Mouse (Mus musculus) testis, adult 2 months (tissue): ENCODE results near the gene Dcakd. TPM values are rescaled to one million over a fixed set of nuclear protein-coding genes. Genes with fewer than 3 reads are reported as not detected.

Experiments
- H3K27ac ChIP-seq: fragments of 200-500 bp; 2 replicates; pipeline ENCODE4 v1.5.1; 2012; ENCODE audit warnings: low read depth, low read length; ENCODE audit not compliant: control insufficient read depth, insufficient read depth
- H3K27me3 ChIP-seq: fragments of 200-500 bp; 2 replicates; pipeline ENCODE4 v1.6.1; 2012; ENCODE audit warnings: mild to moderate bottlenecking, low read length, moderate library complexity; ENCODE audit not compliant: control insufficient read depth, insufficient read depth
- H3K36me3 ChIP-seq: fragments of 200-500 bp; 2 replicates; pipeline ENCODE4 v1.6.1; 2012; ENCODE audit warnings: mild to moderate bottlenecking, low read length; ENCODE audit not compliant: control insufficient read depth, insufficient read depth
- H3K4me1 ChIP-seq: fragments of 200-500 bp; 2 replicates; pipeline ENCODE4 v1.6.1; 2012; ENCODE audit warnings: low read length; ENCODE audit not compliant: control insufficient read depth, insufficient read depth
- H3K4me3 ChIP-seq: fragments of 200-500 bp; 2 replicates; pipeline ENCODE4 v1.5.1; 2012; ENCODE audit warnings: low read depth, mild to moderate bottlenecking, low read length, moderate library complexity, mixed read lengths; ENCODE audit not compliant: control insufficient read depth
- CTCF ChIP-seq: fragments of 200-500 bp; IDR thresholded peaks from 2 replicates; pipeline ENCODE4 v1.5.1; 2012; ENCODE audit warnings: low read depth, mild to moderate bottlenecking, inconsistent platforms, low read length, moderate library complexity; ENCODE audit not compliant: control insufficient read depth, insufficient read depth, insufficient replicate concordance
- POLR2A ChIP-seq: fragments of 200-500 bp; IDR thresholded peaks from 2 replicates; pipeline ENCODE4 v1.6.1; 2012; ENCODE audit warnings: low read depth, mild to moderate bottlenecking, inconsistent platforms, low read length, moderate library complexity; ENCODE audit not compliant: control insufficient read depth
- polyA plus RNA-seq: library from polyadenylated mRNA; depleted of rRNA; stranded (reverse); fragments of >200 nt; gene quantifications from 2 replicates; pipeline ENCODE4 v1.2.3, GENCODE M21; 2012

The Dcakd gene
- polyA plus RNA-seq, 1 experiment: 26.8 TPM

DNA sequence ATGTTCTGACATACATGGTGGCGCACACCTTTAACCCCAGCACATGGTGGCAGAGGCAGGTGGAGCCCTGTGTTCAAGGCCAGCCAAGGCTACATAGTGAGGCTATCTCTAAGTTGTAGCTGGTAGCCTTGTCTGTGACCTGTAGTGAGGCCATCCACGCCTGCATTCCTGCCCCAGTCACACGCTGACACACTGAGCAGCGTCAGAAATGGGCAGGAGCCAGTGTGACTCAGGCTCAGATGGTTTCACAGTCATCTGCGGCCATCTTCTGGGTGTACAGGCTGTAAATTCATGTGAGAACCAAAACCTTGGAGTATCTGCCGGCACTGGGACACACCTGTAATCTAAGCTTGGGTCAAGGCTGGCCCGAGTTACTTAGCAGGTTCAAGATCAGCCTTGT lies 28.5 kb upstream of the Dcakd start:
- no peaks in the 10 kb centered on the region for H3K27me3 ChIP-seq
- H3K4me3 ChIP-seq: no peak overlapping the region
- no peak for TF ChIP-seq CTCF
- TF ChIP-seq POLR2A: no peak
- no peaks in the 10 kb centered on the region for H3K4me1 ChIP-seq
- H3K36me3 ChIP-seq: peaks cover 9% of the 10 kb centered on the region
- H3K27ac ChIP-seq: no peak overlapping the region

DNA sequence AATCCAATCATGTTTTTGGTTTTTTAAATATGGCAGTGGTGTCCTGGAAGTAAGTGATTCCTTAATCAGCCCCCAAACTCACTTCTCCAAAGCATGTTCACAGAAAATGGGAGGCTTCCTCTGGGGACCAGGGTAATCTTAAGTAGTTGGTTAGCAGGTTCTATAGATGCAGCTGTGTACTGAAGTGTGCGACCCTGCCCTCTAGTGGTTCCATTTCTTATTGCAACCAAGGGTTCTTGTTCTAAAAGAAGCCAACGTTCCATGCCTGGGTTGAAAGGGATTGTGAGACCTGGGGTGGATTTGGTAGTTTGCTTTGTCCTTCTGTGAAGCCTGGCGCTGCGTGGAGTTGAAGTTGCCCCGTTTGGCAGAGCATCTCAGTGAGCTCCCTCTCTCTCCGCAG lies 26.7 kb upstream of the Dcakd start:
- Histone ChIP-seq H3K27ac (no peak overlapping the region), H3K4me3 (no peak overlapping the region), H3K27me3 (no peaks in the 10 kb centered on the region), H3K4me1 (no peaks in the 10 kb centered on the region), H3K36me3 (peaks cover 9% of the 10 kb centered on the region)
- TF ChIP-seq CTCF (no peak), POLR2A (no peak)

DNA sequence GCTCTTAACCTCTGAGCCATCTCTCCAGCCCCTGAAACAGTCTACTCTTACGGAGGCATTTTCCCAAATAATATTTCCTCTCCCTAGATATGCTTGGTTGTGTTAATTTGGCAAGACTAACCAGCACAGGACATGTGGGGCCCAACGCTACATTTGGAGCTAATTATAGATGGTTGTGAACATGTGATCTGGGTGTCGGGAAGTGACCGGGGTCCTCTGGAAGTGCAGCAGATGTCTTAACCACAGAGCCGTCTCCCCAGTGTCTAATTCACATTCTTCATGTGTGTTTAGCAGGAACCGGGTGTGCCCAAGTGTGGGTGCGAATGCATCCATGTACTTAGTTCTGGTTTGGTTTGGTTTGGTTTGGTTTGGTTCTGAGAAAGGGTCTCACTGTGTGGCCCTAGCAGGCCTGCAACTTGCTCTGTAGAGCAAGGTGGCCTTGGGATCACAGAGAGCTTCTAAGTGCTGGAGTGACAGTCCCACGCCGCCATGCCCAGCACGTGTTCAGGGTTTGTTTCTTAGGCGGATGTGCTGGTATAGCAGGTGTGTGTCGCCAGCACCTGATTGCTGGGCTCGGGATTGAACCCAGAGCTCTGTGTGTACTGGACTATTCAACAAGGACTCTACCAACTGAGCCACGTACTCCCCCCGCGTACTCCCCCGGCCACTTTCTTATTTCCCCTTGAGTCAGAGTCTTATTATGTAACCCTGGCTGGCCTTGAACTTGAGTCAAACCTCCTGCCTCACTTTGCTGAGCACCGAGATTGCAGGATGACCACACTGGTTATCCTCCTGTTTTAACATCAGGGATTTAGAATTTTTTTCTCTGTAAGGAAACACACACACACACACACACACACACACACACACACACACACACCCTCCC lies 25.3 kb upstream of the Dcakd start:
- H3K4me3 ChIP-seq: no peak overlapping the region
- TF ChIP-seq POLR2A (no peak), CTCF (no peak)
- no peak overlapping the region for H3K27ac ChIP-seq
- H3K4me1 ChIP-seq: no peaks in the 10 kb centered on the region
- H3K36me3 ChIP-seq: peaks cover 9% of the 10 kb centered on the region
- H3K27me3 ChIP-seq: no peaks in the 10 kb centered on the region

DNA sequence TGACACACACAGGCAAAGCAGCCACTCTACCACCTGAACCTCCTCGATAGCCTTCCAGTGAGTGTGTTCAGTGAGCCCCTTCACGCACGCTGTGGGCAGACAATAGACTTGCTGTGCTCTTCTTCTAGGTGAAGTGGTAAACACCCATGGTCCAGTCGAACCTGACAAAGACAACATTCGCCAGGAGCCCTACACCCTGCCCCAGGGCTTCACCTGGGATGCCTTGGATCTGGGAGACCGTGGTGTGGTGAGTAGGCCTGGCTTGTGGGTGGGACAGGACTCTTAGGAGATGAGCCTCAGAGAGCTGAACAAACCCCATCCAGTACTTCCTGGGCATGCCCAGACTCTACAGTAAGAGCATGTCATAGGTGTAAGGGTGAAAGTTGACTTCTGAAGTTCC lies 23.9 kb upstream of the Dcakd start:
- Histone ChIP-seq H3K4me3 (no peak overlapping the region), H3K4me1 (no peaks in the 10 kb centered on the region), H3K36me3 (peaks cover 6% of the 10 kb centered on the region), H3K27me3 (no peaks in the 10 kb centered on the region), H3K27ac (no peak overlapping the region)
- TF ChIP-seq CTCF (no peak), POLR2A (no peak)

DNA sequence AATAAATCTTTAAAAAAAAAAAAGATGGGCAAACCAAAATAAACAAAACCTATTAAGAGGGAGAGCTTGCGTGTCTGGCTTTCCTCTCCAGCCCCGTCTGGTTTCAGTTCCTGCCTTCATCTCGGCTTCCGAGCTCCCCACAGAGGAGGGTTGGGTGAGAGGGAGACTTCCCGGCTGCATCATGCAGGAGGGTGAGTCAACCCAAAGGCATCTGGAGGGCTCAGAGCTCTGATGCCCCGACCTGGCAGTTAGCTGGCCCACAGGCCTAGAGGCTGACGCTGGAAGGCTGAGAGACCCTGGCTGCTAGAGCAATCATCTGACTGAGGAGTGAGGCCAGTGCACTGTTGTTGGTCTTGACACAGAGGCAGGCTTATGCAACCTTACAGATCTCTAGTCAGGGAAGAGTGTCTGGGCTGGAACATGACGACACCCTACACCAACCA lies 23.1 kb upstream of the Dcakd start:
- H3K27me3 ChIP-seq: no peaks in the 10 kb centered on the region
- no peaks in the 10 kb centered on the region for H3K4me1 ChIP-seq
- TF ChIP-seq POLR2A (no peak), CTCF (no peak)
- no peak overlapping the region for H3K27ac ChIP-seq
- H3K4me3 ChIP-seq: no peak overlapping the region
- peaks cover 6% of the 10 kb centered on the region for H3K36me3 ChIP-seq

DNA sequence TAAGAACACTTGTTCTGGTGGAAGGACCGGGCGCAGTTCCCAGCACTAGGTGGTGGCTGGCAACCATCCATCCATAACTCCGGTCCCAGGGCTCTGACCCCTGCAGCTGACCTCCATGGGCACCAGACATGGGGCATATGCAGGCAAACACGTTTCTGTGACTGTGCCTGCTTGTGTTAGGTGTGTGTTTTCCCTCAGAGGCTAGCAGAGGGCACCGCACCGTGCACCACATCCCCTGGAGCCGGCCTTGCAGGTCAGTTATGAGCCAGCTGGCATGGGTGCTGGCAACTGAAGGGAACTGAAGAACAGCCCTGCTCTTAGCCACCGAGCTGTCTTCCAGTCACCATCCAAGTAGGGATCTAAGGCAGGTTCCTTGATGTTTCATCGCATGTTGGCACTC lies 22.0 kb upstream of the Dcakd start:
- Histone ChIP-seq H3K27ac (no peak overlapping the region), H3K36me3 (peaks cover 5% of the 10 kb centered on the region), H3K4me3 (no peak overlapping the region), H3K27me3 (no peaks in the 10 kb centered on the region), H3K4me1 (no peaks in the 10 kb centered on the region)
- TF ChIP-seq CTCF (no peak), POLR2A (no peak)

DNA sequence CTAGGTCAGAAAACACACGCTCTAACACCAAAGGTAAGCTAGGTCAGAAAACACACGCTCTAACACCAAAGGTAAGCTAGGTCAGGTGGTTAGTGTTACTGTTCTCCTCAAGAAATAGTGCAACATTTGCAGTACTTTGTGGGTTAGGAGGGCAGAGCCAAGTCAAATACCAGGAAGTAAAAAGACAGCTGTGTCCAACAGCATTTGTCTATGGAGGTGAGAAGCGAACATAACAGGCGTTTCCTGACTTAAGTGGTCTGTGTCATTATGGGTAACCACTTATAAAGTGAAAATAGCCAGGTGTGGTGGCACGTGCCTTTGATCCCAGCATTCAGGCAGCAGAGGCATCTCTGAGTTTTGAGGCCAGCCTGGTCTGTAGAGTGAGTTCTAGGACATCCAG lies 21.5 kb upstream of the Dcakd start:
- no peak overlapping the region for H3K4me3 ChIP-seq
- no peaks in the 10 kb centered on the region for H3K4me1 ChIP-seq
- H3K27me3 ChIP-seq: no peaks in the 10 kb centered on the region
- no peak overlapping the region for H3K27ac ChIP-seq
- peaks cover 5% of the 10 kb centered on the region for H3K36me3 ChIP-seq
- TF ChIP-seq CTCF (no peak), POLR2A (no peak)

DNA sequence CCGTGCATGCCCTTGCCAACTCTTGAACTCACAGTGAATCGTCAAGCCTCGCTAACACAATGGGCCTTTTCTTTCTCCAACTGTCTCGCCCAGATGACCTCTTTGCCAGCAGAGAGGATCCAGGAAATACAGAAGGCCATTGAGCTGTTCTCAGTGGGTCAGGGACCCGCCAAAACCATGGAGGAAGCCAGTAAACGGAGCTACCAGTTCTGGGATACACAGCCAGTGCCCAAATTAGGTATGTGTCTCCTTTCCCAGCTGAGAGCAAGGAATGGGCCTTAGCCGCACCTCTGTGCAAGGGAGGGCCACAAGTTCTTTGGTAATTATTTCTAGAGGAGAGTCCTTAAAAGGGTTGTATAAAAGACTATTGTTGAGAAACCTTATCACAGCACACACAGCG lies 18.2 kb upstream of the Dcakd start:
- TF ChIP-seq POLR2A (no peak), CTCF (no peak)
- peaks cover 6% of the 10 kb centered on the region for H3K36me3 ChIP-seq
- H3K4me1 ChIP-seq: no peaks in the 10 kb centered on the region
- no peak overlapping the region for H3K27ac ChIP-seq
- no peaks in the 10 kb centered on the region for H3K27me3 ChIP-seq
- no peak overlapping the region for H3K4me3 ChIP-seq
